Mouse (Mus musculus): ENCODE data around the gene Ank2.

DNA sequence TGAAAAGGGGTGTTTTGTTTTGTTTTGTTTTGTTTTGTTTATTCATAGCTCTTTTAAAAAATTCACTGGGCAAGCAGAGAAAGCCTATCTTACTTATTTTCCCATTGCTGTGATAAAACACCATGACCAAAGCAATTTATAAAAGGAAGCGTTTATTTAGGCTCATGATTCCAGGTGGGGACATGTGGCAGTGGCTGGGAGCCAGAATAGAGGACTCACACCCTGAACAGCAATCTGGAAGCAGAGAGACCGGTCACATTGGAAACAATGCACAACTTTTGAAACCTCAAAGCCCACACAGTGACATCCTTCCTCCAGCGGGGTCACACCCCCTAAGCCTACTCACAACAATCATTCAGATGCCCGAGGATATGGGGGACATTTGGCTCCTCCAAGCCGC, 285.6 kb downstream of the Ank2 start:
- TF ChIP-seq CTCF (IDR thresholded peaks at IDR 0.05; ENCODE audit: extremely low read depth, insufficient read depth, low read length) (no peak), POLR2A (IDR thresholded peaks at IDR 0.05; ENCODE audit: extremely low read depth, insufficient read depth, low read length) (no peak)

Data from cortical plate, adult 2 months (tissue).